Mouse (Mus musculus) embryonic fibroblast, embryonic 13.5 days (primary cell): ENCODE measurements around the gene Serpind1.
A peak's percentile ranks its signal among the peaks of the same experiment; 100 is the strongest.

ENCODE experiments used
- CTCF ChIP-seq: IDR thresholded peaks from 2 replicates; pipeline ENCODE4 v1.5.1; 2011; ENCODE audit warnings: mild to moderate bottlenecking, control low read depth, low read length, moderate library complexity, borderline replicate concordance; ENCODE audit not compliant: insufficient read depth
- POLR2A ChIP-seq: IDR thresholded peaks from 2 replicates; pipeline ENCODE4 v1.6.1; 2011; ENCODE audit warnings: low read depth, mild to moderate bottlenecking, control low read depth, low read length, moderate library complexity

- TF ChIP-seq CTCF, result peak; percentile 84
- no peak for TF ChIP-seq POLR2A
Measured at GRCm38 (mm10) chr16:17292751-17293150, 38.4 kb upstream of the Serpind1 start.
